Mouse (Mus musculus): ENCODE data around the gene Satb2. TPM values are rescaled to one million over a fixed set of nuclear protein-coding genes. Genes with fewer than 3 reads are reported as not detected.

Satb2 gene
- total RNA-seq, 2 experiments from 2014 or later = 0.50 to 0.69 TPM

DNA sequence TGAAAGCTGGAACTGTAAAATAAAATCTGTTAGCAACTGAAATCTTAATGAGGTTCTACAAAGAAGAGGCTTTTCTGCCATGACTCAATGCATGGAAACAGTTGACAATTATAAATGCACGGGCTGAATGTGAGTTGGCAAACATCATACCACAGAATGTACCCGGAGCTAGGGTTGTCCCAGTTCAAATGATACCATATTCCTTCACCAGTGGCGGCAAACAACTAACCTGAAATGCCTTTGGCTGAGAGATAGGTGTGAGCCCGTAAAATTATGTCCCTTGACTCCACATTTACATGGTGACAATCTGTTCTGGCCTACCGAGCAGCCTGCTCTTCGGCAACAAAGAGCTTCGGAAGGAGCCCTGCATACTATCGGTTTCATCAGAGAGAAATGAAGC lies 58.0 kb downstream of the Satb2 start:
- no peak for DNase-seq

DNA sequence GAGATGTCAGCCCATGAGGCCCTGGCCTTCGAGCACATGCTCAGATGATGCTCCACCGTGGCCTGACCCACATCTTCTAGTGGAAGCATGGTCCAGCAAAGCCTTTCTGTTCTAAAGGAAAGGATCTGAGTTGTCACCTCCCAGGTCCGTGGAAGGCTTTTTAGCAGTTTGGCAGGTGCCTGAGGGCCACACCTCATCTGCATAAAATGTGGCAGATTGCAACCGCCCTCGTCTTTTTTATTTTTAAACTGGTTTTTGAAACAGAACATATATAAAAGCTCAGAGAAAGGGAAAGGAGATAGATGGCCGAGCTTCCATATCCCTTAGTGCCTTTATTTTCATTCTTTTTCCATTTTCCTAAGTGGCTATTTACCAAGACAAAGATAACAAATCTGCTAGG lies 64.2 kb downstream of the Satb2 start:
- no peak for DNase-seq

DNA sequence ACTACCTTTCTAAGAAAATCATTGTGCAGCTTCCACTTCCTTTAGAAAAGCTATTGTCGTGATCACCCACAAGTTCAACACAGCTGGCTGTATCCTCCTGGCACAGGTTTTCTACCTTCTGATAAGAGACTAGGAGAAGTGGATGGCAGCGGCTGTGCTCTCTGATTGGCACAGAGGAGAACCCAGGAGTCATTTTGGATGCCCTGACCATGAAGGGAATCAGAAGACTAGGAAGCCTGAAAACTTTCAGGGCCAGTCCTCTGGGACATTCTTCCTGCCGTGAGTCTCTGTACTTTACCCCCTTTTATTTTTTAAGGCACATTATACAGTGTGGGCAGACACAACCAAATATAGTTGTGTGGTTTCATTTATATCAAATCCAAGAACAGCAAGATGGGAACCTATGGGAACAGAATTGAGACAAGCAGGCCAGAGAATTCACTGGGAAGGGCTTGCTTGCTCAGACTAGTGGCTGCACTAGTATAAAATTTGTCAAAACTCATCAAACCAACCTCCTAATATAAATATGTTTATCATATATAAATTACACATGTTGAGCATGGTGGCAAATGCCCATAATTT lies 77.7 kb downstream of the Satb2 start:
- DNase-seq = no peak

DNA sequence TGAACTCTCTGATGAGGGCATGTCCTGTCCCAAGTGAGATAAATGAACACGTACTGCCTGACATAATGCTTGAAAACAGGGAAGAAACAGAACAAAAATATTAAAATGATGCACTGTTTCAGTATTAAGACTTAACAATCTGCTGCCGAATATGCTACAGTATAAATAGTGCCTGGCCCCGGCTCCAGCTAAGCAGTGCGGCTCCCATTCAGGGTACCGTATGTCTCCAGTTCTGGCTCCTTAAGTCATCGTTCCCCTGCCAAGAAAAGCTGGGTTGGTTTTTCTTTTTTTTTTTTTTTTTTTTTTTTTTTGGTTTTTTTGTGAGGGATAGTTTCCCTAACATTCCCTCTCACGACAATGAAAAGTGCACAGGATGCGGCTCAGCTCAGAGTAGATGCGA lies 78.3 kb downstream of the Satb2 start:
- no peak for DNase-seq

DNA sequence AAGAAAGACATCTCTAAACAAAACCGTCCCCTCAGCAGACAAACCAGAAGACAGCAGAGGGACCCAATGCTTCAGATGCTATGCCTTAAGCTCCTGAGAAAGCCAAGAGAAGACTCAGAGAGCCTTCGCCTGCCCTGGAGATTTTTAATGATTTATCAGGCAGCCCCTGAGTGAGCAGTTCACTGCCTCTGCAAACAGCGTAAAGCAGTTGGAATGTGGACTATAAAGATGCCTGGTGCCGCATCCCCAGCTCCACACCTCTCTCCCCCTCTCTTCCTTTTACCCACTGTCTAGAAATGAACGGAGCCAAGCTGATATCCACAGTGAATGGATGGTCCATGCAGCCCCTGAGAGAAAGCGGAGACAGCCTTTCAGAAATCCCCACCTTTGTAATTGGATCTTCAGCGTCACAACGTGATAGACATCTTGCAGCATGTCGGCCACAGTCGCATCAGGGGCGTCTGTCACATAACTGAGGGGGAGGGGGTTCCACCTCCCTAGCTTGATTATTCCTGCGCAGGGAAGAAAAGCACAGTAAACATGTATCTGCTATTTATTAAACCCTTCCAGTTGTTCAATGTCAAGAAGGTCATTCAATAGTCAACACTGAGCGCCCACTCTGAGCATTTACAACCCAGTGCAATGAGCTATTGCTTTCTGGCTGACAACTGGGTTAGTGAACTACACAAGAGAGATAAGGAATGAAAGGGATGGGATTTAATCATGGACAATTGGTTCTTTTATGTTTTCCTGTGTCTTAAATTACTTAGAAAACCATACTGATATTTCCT lies 79.6 kb downstream of the Satb2 start:
- DNase-seq = no peak

DNA sequence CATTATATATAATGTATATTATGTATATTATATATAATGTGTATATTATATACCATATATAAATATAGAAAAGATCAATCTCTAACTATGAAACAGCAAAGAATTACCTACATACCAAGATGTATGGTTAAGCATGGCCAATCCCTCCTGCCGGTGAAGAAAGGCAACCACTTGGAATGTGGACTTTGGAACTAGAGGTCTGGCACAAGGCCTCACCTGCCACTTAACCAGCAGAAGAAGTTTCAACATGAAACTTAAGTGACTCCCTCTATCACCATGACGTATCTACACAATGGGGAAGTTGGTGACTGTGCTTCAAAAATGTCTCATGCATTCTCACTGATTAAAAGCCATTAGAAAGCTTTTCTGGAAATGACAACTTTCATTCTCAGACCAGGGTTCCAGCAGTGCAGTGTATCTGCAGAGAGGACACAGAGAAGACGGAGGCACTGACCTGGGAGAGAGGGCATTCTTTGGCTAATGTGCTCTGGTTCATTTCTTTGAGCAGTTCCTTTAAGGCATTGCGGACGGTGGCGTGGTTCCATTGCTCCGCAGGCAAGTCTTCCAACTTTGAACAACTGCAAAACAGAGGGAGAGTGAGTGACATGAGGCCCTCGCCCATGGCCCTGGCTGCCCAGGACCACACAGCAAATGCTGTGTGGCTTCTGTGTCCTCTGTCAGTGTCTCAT lies 80.8 kb downstream of the Satb2 start:
- no peak for DNase-seq

DNA sequence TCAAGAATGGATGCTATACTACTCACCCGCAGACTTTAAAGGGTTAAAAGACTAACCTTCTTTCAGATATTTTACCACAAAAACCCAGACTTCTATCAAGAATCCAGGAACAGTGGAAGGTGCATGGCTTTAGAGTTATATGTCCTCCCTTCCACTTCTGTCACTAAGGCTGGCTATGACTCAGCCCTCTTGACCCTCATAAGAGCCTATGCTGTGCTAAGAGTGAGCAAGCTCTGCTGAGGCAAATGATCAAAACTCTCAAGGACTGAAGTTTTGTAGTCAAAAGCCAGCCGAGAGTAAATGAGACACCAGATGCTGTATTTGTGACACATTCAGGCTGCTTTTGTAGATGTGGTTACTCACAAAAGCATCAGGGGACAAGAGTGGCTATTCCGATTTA lies 81.8 kb downstream of the Satb2 start:
- DNase-seq = no peak

DNA sequence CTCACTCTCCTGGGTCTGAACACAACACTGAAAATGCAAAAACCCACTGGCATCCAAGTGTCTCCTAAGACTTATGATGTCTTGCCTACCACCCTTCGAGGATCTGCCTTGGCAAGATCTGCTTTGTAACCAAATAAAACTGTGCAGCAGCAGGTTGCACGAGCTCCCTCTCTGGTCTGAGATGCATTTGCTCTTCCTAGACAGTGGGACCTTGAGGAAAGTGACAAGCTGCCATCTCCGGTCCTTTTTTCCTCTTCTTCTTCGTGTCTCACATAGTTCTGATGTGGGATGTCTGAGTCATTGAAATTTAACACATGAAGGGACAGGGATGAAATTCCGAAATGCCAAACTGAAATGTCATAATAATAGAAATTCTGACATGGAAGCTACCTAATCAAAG lies 85.7 kb downstream of the Satb2 start:
- no peak for DNase-seq

DNA sequence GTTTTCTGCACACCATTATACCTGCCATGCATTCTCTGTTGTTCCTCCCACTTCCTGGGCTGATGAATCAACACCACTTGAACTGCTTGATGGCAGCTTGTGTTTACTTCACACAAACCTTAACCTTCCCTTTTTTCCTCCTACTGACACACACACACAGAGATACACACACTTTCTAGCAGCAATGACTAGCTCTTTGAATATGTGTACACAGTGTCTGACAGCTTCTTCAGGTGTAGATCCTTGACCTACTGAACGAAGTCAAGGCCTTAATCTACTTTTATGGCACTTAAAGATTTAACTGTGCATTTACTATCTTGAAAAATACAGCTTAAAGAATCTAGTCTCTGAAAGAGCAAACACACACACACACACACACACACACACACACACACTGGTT lies 89.5 kb downstream of the Satb2 start:
- no peak for DNase-seq

DNA sequence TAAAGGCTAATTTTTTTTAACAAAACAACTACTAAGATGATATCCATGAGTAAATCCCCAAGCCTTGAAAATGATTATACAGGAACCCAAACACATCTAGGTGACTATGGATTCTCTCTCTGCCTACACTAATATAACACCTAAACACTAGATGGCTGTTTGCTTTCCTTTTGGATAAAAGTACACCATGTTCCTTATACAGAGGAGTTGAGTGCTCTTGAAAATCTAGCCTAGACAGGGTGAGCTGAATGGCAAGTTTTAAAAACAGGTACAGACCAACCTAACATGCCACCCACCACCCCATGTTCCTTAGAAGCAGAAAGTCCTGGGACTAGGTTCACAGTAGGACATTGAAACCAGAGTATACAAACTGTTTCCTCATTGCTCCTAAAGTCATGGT lies 90.9 kb downstream of the Satb2 start:
- DNase-seq = no peak

DNA sequence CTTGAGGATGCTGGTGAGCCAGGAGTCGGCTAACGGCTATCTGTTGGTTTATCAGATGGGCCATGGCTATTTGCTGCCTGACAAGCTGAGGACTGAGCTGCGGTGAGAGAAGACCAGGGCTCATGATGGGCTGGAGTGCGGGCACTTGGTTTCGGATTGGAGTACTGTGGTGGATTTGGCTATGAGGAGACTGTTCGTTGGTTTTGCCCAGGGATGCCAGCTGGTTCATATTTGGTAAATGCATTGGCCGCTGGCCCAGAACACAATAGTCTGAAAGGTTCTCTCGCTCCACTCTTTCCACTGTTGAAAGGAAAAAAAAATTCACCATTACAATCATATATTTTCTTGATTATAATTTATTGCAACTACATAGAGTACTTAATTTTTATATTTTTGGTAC lies 107.0 kb downstream of the Satb2 start:
- no peak for DNase-seq

DNA sequence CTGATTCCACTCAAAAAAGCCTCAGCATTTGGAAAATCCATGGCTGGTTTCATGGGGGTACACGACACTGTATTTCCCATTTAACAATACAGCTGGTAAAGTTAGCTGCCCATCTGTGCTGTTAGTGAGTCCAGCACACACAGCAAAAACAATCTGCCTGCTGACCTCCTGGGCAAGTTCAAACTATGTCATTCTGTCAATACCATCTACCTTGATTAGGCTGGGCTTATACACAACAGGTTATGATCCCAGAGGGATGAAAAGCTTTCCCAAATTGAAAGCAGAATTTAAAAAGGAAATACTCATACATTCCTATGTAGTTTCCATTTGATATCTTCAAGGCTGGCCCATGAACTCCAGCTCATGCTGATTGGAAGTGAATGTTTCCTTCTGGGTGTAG lies 113.2 kb downstream of the Satb2 start:
- no peak for DNase-seq

DNA sequence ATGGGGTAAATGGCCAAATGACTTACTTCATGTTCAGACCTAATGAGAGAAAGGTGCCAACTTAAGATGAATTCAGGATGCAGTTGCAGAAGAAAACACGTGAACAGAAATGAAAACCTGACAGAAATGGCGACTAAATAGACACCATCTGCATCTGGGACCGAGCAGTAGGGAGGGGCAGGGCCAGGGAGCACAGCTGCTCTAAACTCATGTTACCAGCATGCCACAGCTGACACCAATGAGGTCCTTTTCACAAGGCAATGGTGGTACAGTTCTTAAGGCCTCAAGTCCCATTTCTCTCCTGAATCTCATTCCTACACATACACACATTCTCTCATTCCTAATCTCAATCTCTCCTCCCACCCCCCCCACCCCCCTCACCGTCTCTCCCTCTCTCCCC lies 115.7 kb downstream of the Satb2 start:
- no peak for DNase-seq

DNA sequence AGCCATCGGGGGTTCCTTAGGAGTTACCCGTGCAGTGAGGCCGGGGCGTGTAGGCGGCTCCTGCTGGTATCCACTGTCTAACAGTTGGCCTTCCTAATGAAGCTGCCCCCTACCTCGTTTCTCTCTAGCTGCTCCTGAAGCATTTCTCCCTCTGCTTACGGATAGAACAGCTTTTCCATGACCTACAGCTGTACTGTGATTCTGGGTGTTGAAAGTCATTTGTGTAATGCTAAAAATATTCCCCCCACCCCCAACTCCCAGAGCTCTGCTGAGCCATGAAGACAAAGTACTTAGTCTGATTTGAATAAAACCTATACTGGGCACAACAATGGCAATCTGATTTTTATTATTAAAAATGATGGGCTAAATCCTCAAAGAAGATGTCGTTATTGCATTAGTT lies 121.2 kb downstream of the Satb2 start:
- peak; percentile 4 for DNase-seq

DNA sequence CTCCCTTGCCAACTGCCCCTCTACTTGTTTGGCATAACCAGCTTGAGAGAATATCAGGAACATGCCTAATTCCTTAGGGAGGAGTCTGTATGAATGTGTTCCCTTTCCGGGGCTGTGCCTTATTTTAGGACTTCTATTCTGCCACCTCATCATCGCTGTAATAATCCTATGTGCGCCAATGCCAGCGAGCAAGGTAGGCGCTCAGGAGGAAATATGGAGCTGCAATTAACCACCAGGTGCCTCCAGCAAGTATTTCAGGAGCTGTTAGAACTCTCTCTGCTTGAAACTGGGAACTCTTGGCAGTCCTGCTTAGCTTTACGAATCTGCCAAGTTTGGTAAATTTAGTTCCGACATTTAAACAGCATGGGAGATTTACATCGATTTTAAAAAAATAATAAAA lies 128.0 kb downstream of the Satb2 start:
- no peak for DNase-seq

DNA sequence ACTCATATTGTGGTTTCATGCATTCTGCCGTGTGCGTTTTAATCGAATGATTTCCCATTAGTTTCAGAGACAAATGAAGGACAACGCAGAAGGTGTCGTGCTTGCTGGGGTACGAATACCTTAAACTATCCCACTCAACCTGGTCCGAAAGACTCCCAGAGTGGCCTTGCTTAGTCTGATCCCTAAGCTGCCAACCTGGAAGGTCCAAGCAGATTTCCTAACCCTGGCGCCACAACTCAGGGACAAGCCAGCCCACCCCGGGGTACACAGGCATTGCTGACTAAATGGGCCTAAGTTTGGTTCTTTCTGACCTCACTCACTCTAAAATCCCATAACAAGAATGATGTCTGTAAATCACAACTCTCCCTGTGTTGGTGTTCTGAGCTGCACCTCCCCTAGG lies 132.1 kb downstream of the Satb2 start:
- no peak for DNase-seq

DNA sequence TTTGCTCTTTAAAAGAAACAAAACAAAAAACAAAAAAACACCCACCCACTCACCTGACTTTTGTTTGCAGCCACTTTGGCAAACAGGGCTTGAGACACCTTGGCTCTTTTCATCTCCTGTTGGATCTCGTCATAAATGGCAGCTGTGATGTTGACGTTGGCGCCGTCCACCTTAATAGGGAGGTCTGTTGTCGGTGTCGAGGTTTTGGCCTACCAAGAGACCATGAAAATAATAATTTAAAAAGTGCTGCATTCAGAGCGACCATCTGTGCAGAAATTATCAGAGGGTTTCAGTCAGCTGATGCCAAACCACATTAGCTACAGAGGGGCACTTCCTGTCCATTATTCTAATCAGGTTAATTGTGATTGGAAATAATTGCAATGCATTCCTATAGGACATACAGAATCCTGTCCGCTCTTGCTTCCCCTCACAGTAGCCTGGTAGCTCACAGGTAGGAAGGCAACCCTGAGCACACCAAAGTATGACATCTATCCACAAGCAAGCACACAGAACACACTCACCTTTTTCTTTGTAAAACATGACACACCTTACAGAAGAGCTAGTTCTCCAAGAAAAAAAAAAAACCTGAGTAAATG lies 132.8 kb downstream of the Satb2 start:
- DNase-seq = no peak

DNA sequence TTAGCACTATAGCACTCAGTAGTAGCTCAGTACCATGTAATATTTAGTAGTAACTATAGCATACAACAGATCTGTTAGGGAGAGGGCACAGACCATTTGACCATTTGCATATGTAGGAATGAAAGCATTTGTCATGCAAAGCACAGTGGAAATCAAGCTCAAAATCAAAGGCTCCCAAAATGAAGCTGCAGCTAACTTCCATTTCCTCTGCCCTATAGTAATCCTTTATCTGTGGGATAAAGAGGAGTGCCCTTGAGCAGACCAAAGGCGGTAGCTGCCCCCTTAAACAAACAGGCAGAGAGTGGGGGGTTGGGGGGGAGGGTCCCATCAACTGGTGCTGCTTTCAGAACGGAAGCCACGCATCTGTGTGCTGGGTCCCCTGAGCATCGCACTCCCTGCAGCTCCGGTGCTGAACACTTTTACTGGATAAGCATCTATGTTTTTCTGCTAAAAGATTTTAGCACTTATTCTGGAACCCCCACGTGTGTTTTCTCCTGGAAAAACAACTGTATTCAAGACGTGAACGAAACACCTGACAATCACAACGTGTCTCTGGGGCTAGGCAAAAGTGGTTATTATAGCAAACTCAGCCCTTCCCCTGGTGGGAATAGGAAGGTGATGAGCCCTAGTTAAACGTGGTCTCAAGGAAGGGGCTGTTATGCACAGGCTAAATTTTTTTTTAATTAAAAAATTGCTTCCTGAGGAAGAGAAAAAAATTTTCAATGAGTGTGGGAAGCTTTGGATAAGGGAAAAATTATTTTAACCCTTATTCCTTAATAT lies 133.7 kb downstream of the Satb2 start:
- DNase-seq = no peak

DNA sequence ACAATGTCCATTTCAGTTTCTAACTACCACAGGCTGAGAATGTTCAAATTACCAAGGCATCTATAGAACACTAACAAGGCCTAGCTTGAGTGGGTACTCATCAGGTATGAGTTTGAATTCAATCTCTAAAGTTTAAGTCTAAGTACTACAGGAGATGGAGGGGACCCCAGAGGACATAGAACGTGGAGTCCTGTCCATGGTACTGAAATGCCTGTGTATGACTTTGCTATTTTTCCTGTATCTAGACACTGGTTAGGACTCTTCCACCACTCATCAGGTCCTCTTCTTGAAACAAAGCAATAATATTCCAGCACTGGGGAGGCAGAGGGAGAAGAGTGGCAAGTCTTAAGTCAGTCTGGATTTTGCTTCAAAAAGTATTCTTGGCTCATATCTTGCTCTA lies 139.5 kb downstream of the Satb2 start:
- peak; percentile 7 for DNase-seq

DNA sequence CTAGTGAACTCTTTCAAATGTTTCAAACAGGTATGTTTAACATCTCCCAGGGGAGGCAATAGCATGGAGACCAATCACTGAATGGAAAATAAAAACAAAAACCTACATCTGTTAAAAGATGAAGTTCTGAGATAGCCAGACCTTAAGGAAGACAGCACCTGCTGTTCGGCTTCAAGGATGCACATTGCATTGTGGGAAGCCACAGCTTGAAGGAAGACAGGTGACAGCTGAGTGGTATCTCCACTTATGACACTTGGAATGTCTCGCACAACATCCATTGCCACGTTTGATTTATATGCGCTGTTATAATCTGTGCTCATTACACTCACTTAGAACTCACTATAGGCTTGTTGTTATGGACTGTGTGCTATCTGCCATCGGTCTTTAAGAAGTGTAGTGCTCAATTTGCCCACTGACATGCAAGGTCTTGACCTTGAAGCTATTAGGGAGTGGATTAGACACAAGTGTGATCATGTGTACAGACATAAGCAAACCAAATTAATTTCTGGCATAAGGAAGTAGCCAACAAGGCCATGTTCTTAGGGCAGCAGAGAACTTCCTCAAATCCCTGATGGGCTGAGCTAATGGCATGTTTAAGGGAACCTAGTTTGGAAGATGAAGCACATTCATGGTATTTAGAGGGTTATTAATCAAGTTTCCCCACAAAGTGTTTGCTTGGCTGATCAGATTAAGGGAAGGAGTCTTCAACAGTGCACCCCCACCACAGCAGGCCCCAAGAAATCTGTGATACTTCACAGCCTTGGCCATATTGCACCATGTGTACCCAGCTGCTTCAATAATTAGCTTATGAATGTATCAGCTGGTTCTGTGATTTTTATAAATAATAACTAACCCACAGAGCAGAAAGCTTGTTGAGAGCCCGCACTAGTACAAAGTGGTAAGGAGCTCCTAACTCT lies 144.2 kb downstream of the Satb2 start:
- DNase-seq = no peak

DNA sequence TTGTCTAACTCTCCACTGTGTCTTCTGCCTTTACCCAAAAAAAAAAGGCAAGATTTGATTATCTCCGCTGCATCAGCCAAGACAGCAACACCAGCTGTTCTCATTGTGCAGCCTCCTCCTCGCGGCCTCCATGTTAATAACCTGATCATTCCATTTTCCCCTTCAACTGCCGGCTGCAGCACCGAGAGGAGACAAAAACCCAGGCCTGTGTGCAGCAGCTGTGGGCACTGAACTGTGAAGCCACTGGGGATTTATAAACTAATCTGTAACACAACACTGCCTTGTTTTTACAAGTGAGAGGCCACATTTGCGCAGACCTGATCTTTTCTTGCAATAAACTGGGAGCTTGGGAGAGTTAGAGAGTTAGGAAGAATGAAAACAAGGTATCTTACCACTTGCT lies 145.1 kb downstream of the Satb2 start:
- no peak for DNase-seq

DNA sequence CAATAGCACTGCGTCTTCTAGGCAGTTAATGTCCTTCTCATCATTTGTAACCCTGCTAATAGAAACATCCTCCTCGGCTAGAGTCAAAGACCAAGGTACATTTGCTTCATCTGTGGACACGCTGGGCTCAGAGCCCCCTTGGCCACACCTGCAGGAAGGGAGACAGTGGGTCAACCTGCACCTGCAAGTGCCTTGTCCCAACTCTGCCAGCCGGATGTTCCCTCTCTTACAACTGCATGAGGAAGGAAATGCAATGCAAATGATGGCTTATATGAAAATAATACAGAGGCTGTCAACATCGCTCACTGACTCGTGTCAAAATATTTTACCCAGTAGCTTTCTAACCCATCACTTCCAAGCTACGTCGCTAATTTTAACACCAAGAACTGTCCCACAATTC lies 145.7 kb downstream of the Satb2 start:
- DNase-seq = no peak
